Mouse (Mus musculus) thymus, postnatal 10 days (tissue): ENCODE measurements around the gene Rab11b.
A peak's percentile ranks its signal among the peaks of the same experiment; 100 is the strongest.
"Not testable (repeated sequence)": the region's sequence is repeated elsewhere in the genome, so short reads cannot be mapped to it uniquely, and the experiment has no call there.

Source experiments
- DNase-seq, 2 experiments: peaks; one replicate each; pipeline ENCODE4 v3.0.0; 2021; ENCODE audit warnings: low spot score in 2 of 2

The Rab11b gene

DNA sequence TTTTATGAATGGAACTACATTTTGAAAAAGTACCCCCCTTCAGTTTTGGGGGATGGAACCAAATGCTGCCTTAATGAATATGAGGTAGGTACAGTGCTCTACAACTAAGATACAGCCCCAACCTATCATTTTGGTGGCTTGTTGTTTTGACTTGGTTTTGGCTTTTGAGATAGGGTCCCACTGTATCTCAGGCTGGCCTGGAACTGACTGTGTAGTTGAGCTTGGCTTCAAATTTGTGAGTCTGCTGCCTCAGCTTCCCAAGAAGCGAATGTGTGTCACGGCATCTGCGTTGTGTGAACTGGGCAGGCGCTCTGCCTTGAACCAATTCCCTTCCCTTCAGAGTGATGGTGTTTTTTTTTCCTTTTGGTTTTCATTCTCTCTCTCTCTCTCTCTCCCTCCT lies 11.3 kb upstream of the Rab11b start:
- DNase-seq, result no peak

DNA sequence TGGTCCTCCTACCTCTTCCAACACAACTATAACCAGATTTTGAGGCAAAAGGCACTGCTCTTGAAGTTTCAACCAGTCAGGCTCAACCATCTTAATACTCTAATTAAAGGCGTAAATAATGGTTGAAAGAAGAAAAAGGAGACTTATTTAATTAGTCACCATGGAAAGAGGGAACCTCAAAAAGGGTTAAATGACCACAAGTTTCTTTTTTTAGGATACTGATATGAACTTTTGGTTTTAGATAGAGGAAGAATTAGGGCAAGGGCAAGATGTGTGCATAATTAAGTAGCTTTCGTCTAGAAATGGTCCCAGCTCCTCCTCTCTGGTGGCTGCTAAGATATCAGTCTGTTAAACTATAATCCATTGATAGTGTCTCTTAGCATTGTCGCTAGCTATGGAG lies 6.1 kb upstream of the Rab11b start:
- DNase-seq, result no peak

DNA sequence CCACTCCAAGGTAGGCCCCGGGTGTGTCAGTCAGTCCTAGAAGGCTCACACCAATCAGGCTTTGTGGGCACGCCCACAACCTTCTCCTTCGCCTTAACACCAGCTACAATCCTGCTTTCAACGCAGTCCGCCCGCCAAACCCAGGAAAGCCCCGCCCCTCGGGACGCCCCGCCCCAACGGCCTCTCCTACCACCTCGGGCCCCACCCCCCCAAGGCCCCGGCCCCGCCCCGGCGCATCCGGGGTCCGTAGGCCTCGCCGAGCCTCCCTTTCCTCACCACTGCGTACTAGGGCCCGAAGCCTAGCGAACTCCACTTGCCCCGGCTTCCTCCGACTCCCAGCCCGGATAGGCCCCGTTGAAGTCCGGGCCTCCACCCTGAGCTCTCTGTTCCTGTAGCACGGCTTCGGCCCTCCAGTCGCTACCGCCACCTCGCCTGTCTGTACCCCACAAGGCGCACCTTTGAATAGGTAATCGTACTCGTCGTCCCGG lies 519 bp downstream of the Rab11b start:
- DNase-seq, result peak; percentile 95 to 96

GRCm38 (mm10) chr17:33757231-33757630 lies 3.1 kb downstream of the Rab11b start:
- DNase-seq, result no peak

GRCm38 (mm10) chr17:33756108-33756790 lies 4.1 kb downstream of the Rab11b start:
- DNase-seq, result no peak

DNA sequence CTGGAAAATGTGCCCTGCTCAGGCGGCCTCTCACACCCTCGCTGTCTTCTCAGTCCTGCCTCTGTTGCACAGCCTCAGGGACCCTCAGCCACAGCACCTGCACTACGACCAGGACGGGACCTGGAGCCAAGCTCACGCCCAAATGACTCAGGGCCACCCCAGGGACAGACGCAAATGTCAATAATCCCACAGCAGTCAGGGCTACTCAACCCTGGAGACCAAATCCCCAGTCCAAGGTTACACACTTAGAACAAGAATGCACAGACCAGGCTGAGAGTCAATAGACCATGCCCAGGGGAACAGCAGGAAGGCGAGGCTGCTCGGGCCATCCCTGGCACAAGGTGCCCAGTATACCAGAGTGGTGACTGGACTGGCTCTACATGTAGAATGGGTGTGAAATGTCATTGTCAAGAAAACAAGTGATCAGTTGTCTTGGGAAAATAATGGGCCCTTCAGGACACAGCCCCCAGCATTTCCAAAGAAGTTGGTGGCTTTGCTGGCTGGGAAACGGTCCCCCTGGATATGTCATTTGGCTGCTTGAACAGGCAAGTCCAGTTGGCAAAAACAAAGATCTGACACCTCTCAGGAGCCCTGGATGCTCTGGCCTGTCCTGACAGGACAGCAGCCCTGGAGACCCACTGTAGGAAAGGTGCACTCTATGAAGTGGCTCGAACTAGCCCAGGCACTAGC lies 4.8 kb downstream of the Rab11b start:
- DNase-seq, result no peak

- no peak for DNase-seq
Observed at GRCm38 (mm10) chr17:33754656-33755055, 5.7 kb downstream of the Rab11b start.

DNA sequence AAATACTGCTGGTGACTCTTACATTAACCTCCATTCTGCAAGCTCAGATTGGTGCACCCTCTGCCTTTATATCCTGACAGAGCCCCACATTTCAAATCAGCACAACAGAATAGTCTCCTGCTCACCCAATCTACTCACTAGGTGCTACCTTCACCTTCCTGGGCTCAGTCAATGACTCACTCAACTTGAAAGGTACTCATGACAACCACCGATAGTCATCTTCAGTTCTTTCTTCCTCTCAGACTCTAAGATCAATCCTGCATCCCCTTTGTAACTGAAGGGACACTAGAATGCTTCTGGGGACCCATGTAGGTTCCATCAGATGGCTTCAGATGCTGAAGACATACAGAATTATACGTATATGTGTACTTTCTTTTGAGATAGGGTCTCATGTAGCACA lies 8.0 kb downstream of the Rab11b start:
- DNase-seq, result no peak

GRCm38 (mm10) chr17:33751181-33751580 lies 9.1 kb downstream of the Rab11b start:
- DNase-seq, result no peak

DNA sequence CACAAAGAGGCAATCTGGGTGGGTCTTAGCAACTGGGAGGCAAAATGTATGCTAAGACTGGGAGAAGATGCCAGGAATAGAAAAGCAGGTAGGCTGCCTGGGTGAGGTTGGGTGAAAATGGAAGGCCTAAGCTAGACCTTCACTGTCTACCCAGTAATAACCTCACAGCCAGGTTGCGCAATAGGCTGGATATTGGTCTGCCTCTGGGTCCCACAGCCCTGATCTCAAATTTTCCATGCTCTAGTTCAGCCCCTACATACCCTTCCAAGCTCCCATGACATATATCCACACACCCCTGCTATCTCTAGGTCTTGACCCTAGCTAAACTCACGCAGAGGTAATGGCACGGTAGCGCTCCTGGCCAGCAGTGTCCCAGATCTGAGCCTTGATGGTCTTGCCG lies 10.9 kb downstream of the Rab11b start:
- no peak for DNase-seq

DNA sequence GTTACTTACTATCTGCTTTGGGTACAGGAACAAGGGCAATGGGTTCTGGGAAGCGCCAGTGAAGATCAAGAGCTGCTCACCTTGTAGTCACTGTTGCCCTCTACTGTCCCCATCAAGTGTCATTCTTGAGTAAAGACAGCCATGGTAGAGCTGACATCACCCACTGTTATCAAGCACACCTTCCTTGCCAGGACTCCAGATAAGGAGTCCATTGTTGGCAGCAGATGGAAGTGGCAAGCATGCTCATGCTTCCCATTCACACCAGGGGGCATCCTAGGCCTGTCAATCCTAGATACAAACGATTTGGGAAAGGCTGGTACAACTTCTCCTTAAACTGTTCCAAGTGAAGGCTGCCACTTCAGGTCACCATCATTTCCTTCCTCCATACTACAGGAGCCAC lies 14.3 kb downstream of the Rab11b start:
- no peak for DNase-seq

- DNase-seq, result no peak
Observed at GRCm38 (mm10) chr17:33744686-33745384, 15.5 kb downstream of the Rab11b start.

DNA sequence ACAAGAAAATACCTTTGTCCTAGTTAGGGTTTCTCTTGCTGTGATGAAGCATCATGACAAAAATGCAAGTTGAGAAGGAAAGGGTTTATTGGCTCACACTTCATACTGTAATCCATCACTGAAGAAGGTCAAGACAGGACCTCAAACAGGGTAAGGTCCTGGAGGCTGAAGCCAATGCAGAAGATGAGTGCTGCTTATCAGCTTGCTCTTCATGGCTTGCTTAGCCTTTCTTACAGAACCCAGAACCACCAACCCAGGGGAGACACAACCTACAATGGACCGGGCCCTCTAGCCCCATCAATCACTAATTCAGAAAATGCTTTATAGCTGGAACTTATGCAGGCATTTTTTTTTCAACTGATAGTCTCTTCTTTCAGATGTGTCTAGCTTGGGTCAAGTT lies 17.9 kb downstream of the Rab11b start:
- no peak for DNase-seq

DNA sequence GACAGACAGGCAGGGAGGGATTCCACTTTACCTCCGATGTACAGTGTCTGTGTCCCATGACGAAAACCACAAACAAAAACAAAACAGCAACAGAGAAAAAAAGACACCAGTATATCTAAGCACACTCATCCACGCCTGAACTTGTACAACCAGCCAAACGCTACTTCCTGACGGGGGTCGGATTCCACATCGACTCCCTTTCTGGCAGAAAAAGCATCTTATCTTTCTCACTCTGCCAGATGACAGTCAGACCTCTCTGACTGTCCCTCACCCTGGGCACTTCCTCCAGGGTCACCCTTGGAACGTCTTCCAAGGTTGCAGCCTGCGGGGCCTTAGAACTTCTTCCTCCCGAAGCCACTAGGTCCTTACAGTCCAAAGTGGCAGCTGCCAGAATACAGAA lies 26.8 kb downstream of the Rab11b start:
- DNase-seq, result not testable (repeated sequence)

DNA sequence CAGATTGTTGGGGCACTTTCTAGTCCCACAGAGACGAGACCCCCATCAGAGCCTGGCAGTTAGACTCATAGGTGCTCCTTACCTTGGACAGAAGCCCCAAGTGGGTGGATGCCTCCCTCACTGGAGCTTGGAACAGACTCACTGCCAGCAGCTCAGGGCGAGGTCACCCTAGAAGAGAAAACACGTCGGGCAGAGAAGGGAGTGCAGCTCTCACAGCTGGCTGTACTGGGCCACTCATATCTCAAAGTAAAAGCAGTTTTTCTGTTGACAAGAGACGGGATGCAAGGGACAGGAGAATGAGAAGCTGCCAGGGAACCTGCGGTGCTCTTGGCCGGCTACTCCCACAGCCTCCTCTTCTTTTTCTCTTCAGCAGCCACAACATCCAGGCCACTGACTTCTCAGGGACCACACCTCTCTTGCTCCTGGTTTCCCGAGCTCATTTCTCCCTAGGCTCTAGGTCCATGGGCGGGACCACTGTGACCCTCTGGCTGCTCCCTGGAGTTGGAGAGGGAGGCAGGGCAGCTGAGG lies 27.7 kb downstream of the Rab11b start:
- DNase-seq, result not testable (repeated sequence)

DNA sequence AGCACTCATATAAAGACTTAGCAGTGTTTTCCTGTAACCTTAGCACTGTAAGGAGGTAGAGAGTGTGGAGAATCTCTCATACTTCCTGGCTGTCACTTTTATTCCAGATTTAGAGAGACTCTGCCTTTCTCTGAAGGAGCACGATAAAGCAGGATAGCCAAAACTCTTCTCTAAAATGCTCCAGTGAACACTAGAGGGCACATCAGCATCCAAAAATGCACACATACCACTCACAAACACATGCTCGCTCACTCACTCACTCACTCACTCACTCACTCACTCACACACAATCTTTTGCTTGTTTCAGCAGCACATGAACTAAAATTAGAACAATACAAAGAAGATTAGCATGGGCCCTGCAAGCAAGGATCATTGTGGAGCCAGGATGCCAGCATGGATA lies 31.1 kb downstream of the Rab11b start:
- DNase-seq, result no peak

- DNase-seq, result no peak
Observed at GRCm38 (mm10) chr17:33728396-33728795, 31.9 kb downstream of the Rab11b start.

DNA sequence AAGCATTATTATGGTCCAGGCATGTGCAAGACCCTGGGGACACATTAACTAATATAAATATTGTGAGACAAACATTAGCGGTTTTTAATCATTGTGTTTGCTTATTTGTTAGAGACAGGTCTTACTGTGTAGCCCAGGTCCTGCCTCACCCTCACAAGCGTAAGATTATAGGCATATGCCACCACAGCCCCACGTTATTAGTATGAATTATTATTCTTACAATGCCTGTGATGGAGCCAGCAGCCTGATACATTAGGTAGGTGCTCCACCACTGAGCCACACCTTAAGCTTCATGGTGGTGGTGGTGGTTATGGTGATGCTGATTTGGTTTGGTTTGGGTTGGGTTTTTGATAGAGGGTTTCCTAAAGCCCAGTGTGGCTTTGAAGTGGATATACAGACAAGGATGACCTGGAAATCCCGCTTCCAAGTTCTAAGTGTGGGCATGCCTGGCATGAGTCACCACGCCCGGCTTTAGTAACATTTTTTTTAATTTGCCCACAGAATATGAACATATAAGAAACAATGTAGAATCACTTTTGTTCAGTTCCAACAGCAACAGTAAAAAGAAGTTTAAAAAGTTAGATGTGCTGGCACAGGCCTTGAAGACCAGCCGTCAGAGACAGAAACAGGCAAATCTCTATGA lies 40.5 kb downstream of the Rab11b start:
- DNase-seq, result no peak

- no peak for DNase-seq
Observed at GRCm38 (mm10) chr17:33718944-33719725, 41.2 kb downstream of the Rab11b start.

- peak; percentile 94 to 96 for DNase-seq
Observed at GRCm38 (mm10) chr17:33718384-33718881, 41.9 kb downstream of the Rab11b start, which contains the start of gene March2. Gene March2, minus strand, starts transcription at chr17:33718670.

- no peak for DNase-seq
Observed at GRCm38 (mm10) chr17:33717982-33718381, 42.3 kb downstream of the Rab11b start.
